Mouse (Mus musculus) ES-E14 (cell line): ENCODE data around the gene Artn.

Experiments
- CHD2 ChIP-seq: IDR thresholded peaks from 2 replicates; pipeline ENCODE4 v1.6.1; 2014; ENCODE audit warnings: mild to moderate bottlenecking, low read depth, low read length, inconsistent platforms
- HCFC1 ChIP-seq: IDR thresholded peaks from 2 replicates; pipeline ENCODE4 v1.6.1; 2012; ENCODE audit warnings: low read length, inconsistent platforms, borderline replicate concordance; ENCODE audit not compliant: insufficient read depth

DNA sequence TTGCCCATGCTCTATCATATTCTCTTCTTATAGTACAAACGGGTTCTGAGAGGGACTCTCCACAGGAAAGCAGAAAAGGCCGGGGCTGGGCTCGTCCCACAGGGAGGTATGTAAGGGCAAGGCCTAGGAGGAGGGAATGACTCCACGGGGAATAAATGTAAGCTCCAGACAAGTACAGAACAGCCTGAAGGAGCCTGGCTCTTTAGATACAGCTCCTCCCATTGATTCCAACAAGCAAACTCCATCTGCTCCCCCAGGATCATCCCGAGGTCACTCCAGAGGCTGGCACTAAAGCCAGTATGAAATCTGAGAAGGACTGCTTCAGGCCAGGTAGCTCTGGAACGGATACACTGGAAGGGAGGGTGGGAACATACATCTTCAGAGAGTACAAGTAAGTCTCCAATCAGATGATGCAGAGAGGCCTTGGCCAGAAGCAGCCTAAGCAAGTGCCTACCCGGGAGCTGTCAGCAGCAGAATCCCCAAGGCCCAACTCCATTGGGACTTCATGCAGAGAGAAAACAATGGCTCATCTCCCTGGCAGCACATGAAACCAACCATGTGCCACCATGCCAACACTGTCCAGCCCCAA is 16.8 kb downstream of the Artn start:
- TF ChIP-seq CHD2 (no peak), HCFC1 (no peak)
